In genomic region chr11:104307136-104307535, GRCm38 (mm10) we compare ENCODE assay signal across 25 mouse cellular contexts.
A peak's percentile ranks its signal among the peaks of the same experiment; 100 is the strongest.
DNase-seq lines count a peak whose midpoint lies in the region; ATAC-seq lines count a peak whose summit lies in the region.
"Had no signal": no experiment of that assay in that cellular context is flagged by ENCODE, and none has a peak within 500 bp of the region (broad histone marks: within the 10 kb centered on the region; RNA-seq: fewer than 3 reads in every experiment).

No protein-coding gene starts in this region.

- no peak overlapping the region for H3K9ac ChIP-seq in forebrain, embryonic 15.5 days (replicated peaks)
- H3K9ac ChIP-seq: hindbrain, embryonic 14.5 days had no signal

- no peak overlapping the region for H3K4me2 ChIP-seq in forebrain, embryonic 15.5 days (replicated peaks)
- H3K4me2 ChIP-seq: hindbrain, embryonic 14.5 days; midbrain, embryonic 11.5 days had no signal

- H3K4me1 ChIP-seq in heart, embryonic 10.5 days = peaks cover 21% of the 10 kb centered on the region
- no peaks in the 10 kb centered on the region for H3K4me1 ChIP-seq in forebrain, embryonic 15.5 days

- H3K27me3 ChIP-seq in heart, embryonic 10.5 days (ENCODE audit: insufficient read depth, poor library complexity, severe bottlenecking) = peaks cover 40% of the 10 kb centered on the region
- 0 out of 2 replicates have a peak, but pooled peaks cover 3% of the 10 kb centered on the region for H3K27me3 ChIP-seq in forebrain, embryonic 15.5 days

- H3K4me3 ChIP-seq in heart, embryonic 10.5 days = no peak overlapping the region
- no peak overlapping the region for H3K4me3 ChIP-seq in forebrain, embryonic 15.5 days
- H3K4me3 ChIP-seq: forebrain, embryonic 10.5 days; left cerebral cortex, adult 2 months had no signal

- no peak overlapping the region for H3K27ac ChIP-seq in heart, embryonic 10.5 days
- H3K27ac ChIP-seq in forebrain, embryonic 15.5 days (replicated peaks) = no peak overlapping the region
- H3K27ac ChIP-seq: forebrain, embryonic 10.5 days; hindbrain, embryonic 14.5 days; left cerebral cortex, adult 2 months; macrophage had no signal

- peak; percentile 28 for DNase-seq in adrenal gland, adult 2 months
- DNase-seq in adrenal gland, adult 8-10 months = no peak
- DNase-seq in heart, adult 11 months = peak; percentile 98
- no peak for DNase-seq in heart, embryonic 10.5 days (ENCODE audit: low spot score)
- peak; percentile 47 for DNase-seq in lung, postnatal 10 days
- DNase-seq in lung, postnatal 14 days = no peak
- DNase-seq: cerebellum, adult 8-10 months; gastrocnemius, postnatal 36 days; kidney, adult 8-10 months; kidney, postnatal 14 days; layer of hippocampus, adult 9-11 months; left cerebral cortex, postnatal 4 days; lung, adult 2 months; retina, postnatal 1 day; right cerebral cortex, postnatal 4 days; thymus, postnatal 14 days had no signal

- ATAC-seq in forebrain, embryonic 15.5 days (replicated peaks) = no peak
- no peak for ATAC-seq in frontal cortex, adult (ENCODE audit: low TSS enrichment)
- ATAC-seq: CD4-positive, CD25-positive, alpha-beta regulatory T cell, adult 4 months had no signal

- H3K36me3 ChIP-seq in heart, embryonic 10.5 days = no peaks in the 10 kb centered on the region
- H3K36me3 ChIP-seq in forebrain, embryonic 15.5 days = peaks cover 29% of the 10 kb centered on the region
- H3K36me3 ChIP-seq: forebrain, embryonic 10.5 days; G1E had no signal

- WGBS in heart, embryonic 10.5 days = 72% methylated on average over 4 of the region's 4 CpGs
- WGBS in forebrain, embryonic 15.5 days = 72% methylated on average over 4 of the region's 4 CpGs

- H3K9me3 ChIP-seq in heart, embryonic 10.5 days = no peaks in the 10 kb centered on the region
- H3K9me3 ChIP-seq in forebrain, embryonic 15.5 days = no peaks in the 10 kb centered on the region
- H3K9me3 ChIP-seq: forebrain, embryonic 10.5 days; G1E had no signal

Comparison
In these comparisons a context has a peak if more than half of its experiments do, and no peak if none do; other contexts are left out.
1. DNase-seq: peak in adrenal gland, adult 2 months (single experiment), heart, adult 11 months (single experiment) and lung, postnatal 10 days (single experiment); none in adrenal gland, adult 8-10 months (single experiment), heart, embryonic 10.5 days (single experiment) and lung, postnatal 14 days (single experiment).